Mouse (Mus musculus): Measurements from ENCODE around the gene Stx18. TPM values are rescaled to one million over a fixed set of nuclear protein-coding genes. Genes with fewer than 3 reads are reported as not detected.

Gene Stx18
- polyA plus RNA-seq, 1 experiment from 2014 or later: 59.6 TPM

DNA sequence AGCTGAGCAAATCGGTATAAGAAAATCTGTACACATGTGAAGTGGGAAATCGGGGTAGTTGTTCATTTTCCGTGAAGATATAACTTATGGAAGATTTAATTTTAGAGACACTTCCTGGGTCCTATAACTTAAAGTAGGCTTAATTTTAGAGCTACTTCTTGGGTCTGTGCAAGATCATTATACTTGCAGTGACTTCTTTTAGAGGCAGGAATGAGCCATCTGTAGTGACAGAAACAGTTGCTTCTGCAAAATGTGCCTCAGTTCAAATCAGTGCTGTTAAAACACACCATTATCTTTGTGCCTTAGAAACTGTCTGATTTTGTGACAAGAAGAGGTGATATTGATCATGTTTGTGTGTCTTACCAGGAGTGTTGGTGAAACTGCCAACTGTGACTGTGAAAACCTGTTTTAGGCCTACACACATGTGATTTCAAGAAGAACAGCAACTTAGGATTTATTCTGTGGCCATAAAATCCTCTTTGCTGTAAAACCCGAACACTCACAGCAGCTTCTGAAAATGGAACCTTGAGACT lies 25.6 kb downstream of the Stx18 start:
- Histone ChIP-seq H3K9ac (ENCODE audit: low read length) (no peak overlapping the region), H3K4me1 (ENCODE audit: control insufficient read depth, insufficient read depth, low read length) (peaks cover 20% of the 10 kb centered on the region), H3K27ac (replicated peaks; ENCODE audit: low read depth, low read length) (no peak overlapping the region), H3K4me3 (ENCODE audit: low read depth, low read length) (no peak overlapping the region), H3K9me3 (ENCODE audit: control insufficient read depth, low read length) (no peaks in the 10 kb centered on the region), H3K27me3 (ENCODE audit: control insufficient read depth, insufficient read depth, low read length) (no peaks in the 10 kb centered on the region), H3K4me2 (ENCODE audit: low read depth, severe bottlenecking) (no peak overlapping the region), H3K36me3 (ENCODE audit: control insufficient read depth, insufficient read depth, low read length) (no peaks in the 10 kb centered on the region)
- WGBS: 77% methylated on average over 4 of the region's 4 CpGs
- no peak for ATAC-seq (ENCODE audit: insufficient number of reproducible peaks, low FRiP score, low TSS enrichment, low read depth)
- DNase-seq (ENCODE audit: low spot score): no peak

DNA sequence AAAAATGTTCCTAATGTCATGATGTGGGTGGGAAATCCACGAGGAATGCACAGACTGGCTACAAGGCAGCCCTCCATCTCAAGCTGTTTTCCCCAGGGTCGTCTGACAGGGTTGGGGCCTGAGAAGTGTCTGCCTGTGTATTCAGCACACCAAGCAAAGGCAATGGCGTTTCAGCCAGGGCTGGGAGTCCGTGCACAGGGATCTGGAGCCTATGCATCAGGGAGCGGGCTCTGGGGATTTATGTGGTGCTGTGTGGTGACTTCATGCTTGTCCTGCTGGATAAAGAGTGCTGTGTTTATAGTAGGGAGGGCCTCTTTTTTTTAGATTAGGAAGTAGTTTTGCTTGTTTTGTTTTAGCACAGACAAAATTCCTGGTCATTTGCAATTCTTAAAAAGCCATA lies 26.2 kb downstream of the Stx18 start:
- peaks cover 20% of the 10 kb centered on the region for H3K4me1 ChIP-seq (ENCODE audit: control insufficient read depth, insufficient read depth, low read length)
- no peaks in the 10 kb centered on the region for H3K36me3 ChIP-seq (ENCODE audit: control insufficient read depth, insufficient read depth, low read length)
- 10% methylated on average over 5 of the region's 5 CpGs for WGBS
- H3K27me3 ChIP-seq (ENCODE audit: control insufficient read depth, insufficient read depth, low read length): no peaks in the 10 kb centered on the region
- ATAC-seq (ENCODE audit: insufficient number of reproducible peaks, low FRiP score, low TSS enrichment, low read depth) (no peak), DNase-seq (ENCODE audit: low spot score) (no peak)
- H3K9ac ChIP-seq (ENCODE audit: low read length): 0 out of 2 replicates have a peak overlapping the region, but pooled peaks have one; percentile 7
- H3K9me3 ChIP-seq (ENCODE audit: control insufficient read depth, low read length): no peaks in the 10 kb centered on the region
- no peak overlapping the region for H3K4me3 ChIP-seq (ENCODE audit: low read depth, low read length)
- no peak overlapping the region for H3K27ac ChIP-seq (replicated peaks; ENCODE audit: low read depth, low read length)
- H3K4me2 ChIP-seq (ENCODE audit: low read depth, severe bottlenecking): no peak overlapping the region

- 40% methylated on average over 2 of the region's 2 CpGs for WGBS
- H3K4me1 ChIP-seq (ENCODE audit: control insufficient read depth, insufficient read depth, low read length): peaks cover 20% of the 10 kb centered on the region
- H3K9ac ChIP-seq (ENCODE audit: low read length): no peak overlapping the region
- no peaks in the 10 kb centered on the region for H3K27me3 ChIP-seq (ENCODE audit: control insufficient read depth, insufficient read depth, low read length)
- ATAC-seq (ENCODE audit: insufficient number of reproducible peaks, low FRiP score, low TSS enrichment, low read depth) (no peak), DNase-seq (ENCODE audit: low spot score) (no peak)
- H3K36me3 ChIP-seq (ENCODE audit: control insufficient read depth, insufficient read depth, low read length): no peaks in the 10 kb centered on the region
- no peak overlapping the region for H3K4me3 ChIP-seq (ENCODE audit: low read depth, low read length)
- H3K27ac ChIP-seq (replicated peaks; ENCODE audit: low read depth, low read length): peak overlapping the region; percentile 52; the same call in 1 of the 2 replicates
- no peaks in the 10 kb centered on the region for H3K9me3 ChIP-seq (ENCODE audit: control insufficient read depth, low read length)
- no peak overlapping the region for H3K4me2 ChIP-seq (ENCODE audit: low read depth, severe bottlenecking)
Measured at GRCm38 (mm10) chr5:38065454-38065853, 26.9 kb downstream of the Stx18 start.

DNA sequence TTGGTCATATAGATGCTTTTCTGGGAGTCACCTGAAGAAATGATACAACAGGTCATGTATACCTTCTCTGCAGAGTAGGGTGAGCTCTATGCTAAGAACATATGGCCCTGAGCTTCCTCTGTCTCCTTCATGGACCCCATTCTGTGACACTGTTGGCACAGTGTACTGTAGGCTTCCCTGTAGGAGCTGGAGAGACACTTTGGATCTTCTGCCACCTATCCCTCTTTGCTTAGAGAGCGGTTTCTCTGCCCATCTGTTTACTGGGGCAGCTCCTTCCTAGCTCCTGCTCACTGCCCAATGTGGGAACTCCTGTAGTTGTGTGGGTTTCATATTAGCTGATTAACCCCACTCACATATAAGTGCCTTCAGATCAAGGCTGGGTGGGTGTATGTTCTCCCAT lies 28.1 kb downstream of the Stx18 start:
- Histone ChIP-seq H3K9ac (ENCODE audit: low read length) (no peak overlapping the region), H3K27ac (replicated peaks; ENCODE audit: low read depth, low read length) (no peak overlapping the region)

GRCm38 (mm10) chr5:38076326-38076725 lies 37.8 kb downstream of the Stx18 start:
- H3K9me3 ChIP-seq (ENCODE audit: control insufficient read depth, low read length): no peaks in the 10 kb centered on the region
- no peak overlapping the region for H3K27ac ChIP-seq (replicated peaks; ENCODE audit: low read depth, low read length)
- no peaks in the 10 kb centered on the region for H3K27me3 ChIP-seq (ENCODE audit: control insufficient read depth, insufficient read depth, low read length)
- no peak for ATAC-seq (ENCODE audit: insufficient number of reproducible peaks, low FRiP score, low TSS enrichment, low read depth)
- no peak overlapping the region for H3K4me2 ChIP-seq (ENCODE audit: low read depth, severe bottlenecking)
- peaks cover 5% of the 10 kb centered on the region; the same call in 1 of the 2 replicates for H3K4me1 ChIP-seq (ENCODE audit: control insufficient read depth, insufficient read depth, low read length)
- no peak for DNase-seq (ENCODE audit: low spot score)
- no peak overlapping the region for H3K9ac ChIP-seq (ENCODE audit: low read length)
- no peaks in the 10 kb centered on the region for H3K36me3 ChIP-seq (ENCODE audit: control insufficient read depth, insufficient read depth, low read length)
- H3K4me3 ChIP-seq (ENCODE audit: low read depth, low read length): no peak overlapping the region
- 65% methylated on average over 4 of the region's 4 CpGs for WGBS

More for the DNA sequence above, 28.1 kb downstream of the Stx18 start:
- Histone ChIP-seq H3K4me1 (ENCODE audit: control insufficient read depth, insufficient read depth, low read length) (peaks cover 15% of the 10 kb centered on the region), H3K4me2 (ENCODE audit: low read depth, severe bottlenecking) (no peak overlapping the region), H3K4me3 (ENCODE audit: low read depth, low read length) (no peak overlapping the region), H3K9me3 (ENCODE audit: control insufficient read depth, low read length) (no peaks in the 10 kb centered on the region), H3K36me3 (ENCODE audit: control insufficient read depth, insufficient read depth, low read length) (no peaks in the 10 kb centered on the region), H3K27me3 (ENCODE audit: control insufficient read depth, insufficient read depth, low read length) (no peaks in the 10 kb centered on the region)
- WGBS: 91% methylated on average over 1 of the region's 1 CpGs
- DNase-seq (ENCODE audit: low spot score) (no peak), ATAC-seq (ENCODE audit: insufficient number of reproducible peaks, low FRiP score, low TSS enrichment, low read depth) (no peak)

GRCm38 (mm10) chr5:38078575-38078974 lies 40.0 kb downstream of the Stx18 start:
- no peak overlapping the region for H3K9ac ChIP-seq (ENCODE audit: low read length)
- no peaks in the 10 kb centered on the region for H3K9me3 ChIP-seq (ENCODE audit: control insufficient read depth, low read length)
- H3K27me3 ChIP-seq (ENCODE audit: control insufficient read depth, insufficient read depth, low read length): no peaks in the 10 kb centered on the region
- H3K27ac ChIP-seq (replicated peaks; ENCODE audit: low read depth, low read length): no peak overlapping the region
- H3K4me1 ChIP-seq (ENCODE audit: control insufficient read depth, insufficient read depth, low read length): peaks cover 15% of the 10 kb centered on the region; the same call in 1 of the 2 replicates
- no peak for DNase-seq (ENCODE audit: low spot score)
- no peak for ATAC-seq (ENCODE audit: insufficient number of reproducible peaks, low FRiP score, low TSS enrichment, low read depth)
- H3K4me3 ChIP-seq (ENCODE audit: low read depth, low read length): no peak overlapping the region
- no peaks in the 10 kb centered on the region for H3K36me3 ChIP-seq (ENCODE audit: control insufficient read depth, insufficient read depth, low read length)
- H3K4me2 ChIP-seq (ENCODE audit: low read depth, severe bottlenecking): no peak overlapping the region
- WGBS: 71% methylated on average over 3 of the region's 3 CpGs

DNA sequence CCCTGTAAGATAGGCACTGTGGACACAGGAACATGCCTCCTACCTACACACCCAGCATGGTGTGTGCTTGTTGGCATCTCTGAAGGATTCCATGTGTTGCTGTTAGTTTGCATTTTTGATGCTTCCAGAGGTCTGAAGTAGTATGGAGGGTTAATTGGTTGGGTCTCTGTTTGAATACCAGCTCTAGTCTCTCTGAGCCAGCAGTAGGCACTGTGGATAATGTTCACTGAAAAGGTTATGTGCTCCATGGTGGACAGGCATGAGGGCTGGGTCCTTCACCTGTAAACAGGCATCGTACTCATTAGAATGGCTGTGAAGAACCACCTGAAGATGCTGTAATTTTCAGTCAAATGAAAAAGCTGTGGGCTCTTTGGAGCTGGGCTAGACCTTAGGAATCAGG lies 41.9 kb downstream of the Stx18 start:
- no peak for DNase-seq (ENCODE audit: low spot score)
- Histone ChIP-seq H3K9ac (ENCODE audit: low read length) (no peak overlapping the region), H3K36me3 (ENCODE audit: control insufficient read depth, insufficient read depth, low read length) (no peaks in the 10 kb centered on the region), H3K4me1 (ENCODE audit: control insufficient read depth, insufficient read depth, low read length) (peaks cover 22% of the 10 kb centered on the region; the same call in 1 of the 2 replicates), H3K27ac (replicated peaks; ENCODE audit: low read depth, low read length) (no peak overlapping the region), H3K4me3 (ENCODE audit: low read depth, low read length) (no peak overlapping the region), H3K27me3 (ENCODE audit: control insufficient read depth, insufficient read depth, low read length) (no peaks in the 10 kb centered on the region), H3K4me2 (ENCODE audit: low read depth, severe bottlenecking) (no peak overlapping the region), H3K9me3 (ENCODE audit: control insufficient read depth, low read length) (no peaks in the 10 kb centered on the region)
- ATAC-seq (ENCODE audit: insufficient number of reproducible peaks, low FRiP score, low TSS enrichment, low read depth): no peak
- 76% methylated on average over 1 of the region's 1 CpGs for WGBS

- Histone ChIP-seq H3K36me3 (ENCODE audit: control insufficient read depth, insufficient read depth, low read length) (no peaks in the 10 kb centered on the region), H3K4me1 (ENCODE audit: control insufficient read depth, insufficient read depth, low read length) (peaks cover 25% of the 10 kb centered on the region; the same call in 1 of the 2 replicates), H3K9ac (ENCODE audit: low read length) (no peak overlapping the region; the same call in 1 of the 2 replicates), H3K4me3 (ENCODE audit: low read depth, low read length) (no peak overlapping the region), H3K27ac (replicated peaks; ENCODE audit: low read depth, low read length) (no peak overlapping the region), H3K27me3 (ENCODE audit: control insufficient read depth, insufficient read depth, low read length) (no peaks in the 10 kb centered on the region), H3K4me2 (ENCODE audit: low read depth, severe bottlenecking) (no peak overlapping the region), H3K9me3 (ENCODE audit: control insufficient read depth, low read length) (no peaks in the 10 kb centered on the region)
- ATAC-seq (ENCODE audit: insufficient number of reproducible peaks, low FRiP score, low TSS enrichment, low read depth) (no peak), DNase-seq (ENCODE audit: low spot score) (no peak)
- 26% methylated on average over 3 of the region's 3 CpGs for WGBS
Measured at GRCm38 (mm10) chr5:38082589-38082988, 44.0 kb downstream of the Stx18 start.

GRCm38 (mm10) chr5:38083362-38083761 lies 44.8 kb downstream of the Stx18 start:
- Histone ChIP-seq H3K4me2 (ENCODE audit: low read depth, severe bottlenecking) (no peak overlapping the region), H3K27me3 (ENCODE audit: control insufficient read depth, insufficient read depth, low read length) (no peaks in the 10 kb centered on the region), H3K36me3 (ENCODE audit: control insufficient read depth, insufficient read depth, low read length) (no peaks in the 10 kb centered on the region), H3K9me3 (ENCODE audit: control insufficient read depth, low read length) (no peaks in the 10 kb centered on the region), H3K9ac (ENCODE audit: low read length) (no peak overlapping the region), H3K27ac (replicated peaks; ENCODE audit: low read depth, low read length) (0 out of 2 replicates have a peak overlapping the region, but pooled peaks have one; percentile 56), H3K4me3 (ENCODE audit: low read depth, low read length) (no peak overlapping the region), H3K4me1 (ENCODE audit: control insufficient read depth, insufficient read depth, low read length) (peaks cover 25% of the 10 kb centered on the region; the same call in 1 of the 2 replicates)
- ATAC-seq (ENCODE audit: insufficient number of reproducible peaks, low FRiP score, low TSS enrichment, low read depth) (no peak), DNase-seq (ENCODE audit: low spot score) (no peak)
- WGBS: 39% methylated on average over 5 of the region's 5 CpGs
